ENCODE assay signal across 8 mouse cellular contexts in genomic region chr8:57540110-57540838, GRCm38 (mm10). TPM values are rescaled to one million over a fixed set of nuclear protein-coding genes. Genes with fewer than 3 reads are reported as not detected.
DNase-seq lines count a peak whose midpoint lies in the region; ATAC-seq and TF ChIP-seq lines count a peak whose summit lies in the region.

No protein-coding gene starts in this region.

- TF ChIP-seq CTCF in cerebellum, adult 2 months (IDR thresholded peaks at IDR 0.05; ENCODE audit: borderline replicate concordance, insufficient read depth, low read depth, low read length) = peak; percentile 56; the same call in 1 of the 2 replicates
- peak; percentile 85 for TF ChIP-seq CTCF in stomach, postnatal 0 days (IDR thresholded peaks at IDR 0.05; ENCODE audit: low read depth)

- no peak for TF ChIP-seq EP300 in stomach, postnatal 0 days (optimal IDR thresholded peaks at IDR 0.05)

- 33% methylated on average over 12 of the region's 12 CpGs for WGBS in cerebellum, adult 2 months
- 50% methylated on average over 12 of the region's 12 CpGs for WGBS in intestine, embryonic 15.5 days
- WGBS in limb, embryonic 14.5 days = 46% methylated on average over 12 of the region's 12 CpGs
- WGBS in neural tube, embryonic 12.5 days = 46% methylated on average over 12 of the region's 12 CpGs
- WGBS in stomach, postnatal 0 days = 39% methylated on average over 12 of the region's 12 CpGs

- no peak overlapping the region for H3K9ac ChIP-seq in intestine, embryonic 15.5 days
- no peak overlapping the region for H3K9ac ChIP-seq in limb, embryonic 14.5 days (ENCODE audit: low read depth, low read length, severe bottlenecking)
- H3K9ac ChIP-seq in neural tube, embryonic 12.5 days = no peak overlapping the region
- no peak overlapping the region for H3K9ac ChIP-seq in stomach, postnatal 0 days (ENCODE audit: low read length)

- H3K4me2 ChIP-seq in intestine, embryonic 15.5 days (replicated peaks) = no peak overlapping the region
- no peak overlapping the region for H3K4me2 ChIP-seq in limb, embryonic 14.5 days (replicated peaks; ENCODE audit: low read depth, low read length, severe bottlenecking)
- H3K4me2 ChIP-seq in neural tube, embryonic 12.5 days (replicated peaks) = no peak overlapping the region
- H3K4me2 ChIP-seq in stomach, postnatal 0 days (replicated peaks; ENCODE audit: low read depth) = no peak overlapping the region

- peak; percentile 89 for ATAC-seq in frontal cortex, adult (ENCODE audit: low TSS enrichment)
- ATAC-seq in intestine, embryonic 15.5 days = peak; percentile 47
- ATAC-seq in limb, embryonic 14.5 days (ENCODE audit: low FRiP score, low read depth) = peak; percentile 53; the same call in 1 of the 2 replicates
- peak; percentile 67; the same call in 1 of the 2 replicates for ATAC-seq in neural tube, embryonic 12.5 days (ENCODE audit: low FRiP score, low read depth)
- peak; percentile 49; the same call in 1 of the 2 replicates for ATAC-seq in stomach, postnatal 0 days (ENCODE audit: low FRiP score, low TSS enrichment)

- peak; percentile 79 for DNase-seq in urinary bladder, postnatal 14 days (ENCODE audit: low spot score)
- no peak for DNase-seq in urinary bladder, postnatal 10 days (ENCODE audit: low spot score)
- peak; percentile 77 to 82 for DNase-seq in cerebellum, adult 2 months
- DNase-seq in limb, embryonic 14.5 days (ENCODE audit: low spot score) = peak; percentile 88
- DNase-seq in stomach, postnatal 0 days (ENCODE audit: low spot score) = peak; percentile 73

- H3K9me3 ChIP-seq in intestine, embryonic 15.5 days = no peaks in the 10 kb centered on the region
- H3K9me3 ChIP-seq in limb, embryonic 14.5 days (ENCODE audit: control insufficient read depth, low read length) = no peaks in the 10 kb centered on the region
- no peaks in the 10 kb centered on the region for H3K9me3 ChIP-seq in neural tube, embryonic 12.5 days
- H3K9me3 ChIP-seq in stomach, postnatal 0 days (ENCODE audit: control insufficient read depth, low read length) = no peaks in the 10 kb centered on the region

- peaks cover 25% of the 10 kb centered on the region for H3K4me1 ChIP-seq in cerebellum, adult 2 months (ENCODE audit: control insufficient read depth, insufficient read depth, low read length)
- H3K4me1 ChIP-seq in intestine, embryonic 15.5 days (replicated peaks) = no peaks in the 10 kb centered on the region
- H3K4me1 ChIP-seq in limb, embryonic 14.5 days (ENCODE audit: control insufficient read depth, insufficient read depth, low read length) = 0 out of 2 replicates have a peak, but pooled peaks cover 4% of the 10 kb centered on the region
- no peaks in the 10 kb centered on the region for H3K4me1 ChIP-seq in neural tube, embryonic 12.5 days
- H3K4me1 ChIP-seq in stomach, postnatal 0 days (replicated peaks; ENCODE audit: control insufficient read depth, insufficient read depth) = no peaks in the 10 kb centered on the region

- TF ChIP-seq POLR2A in cerebellum, adult 2 months (IDR thresholded peaks at IDR 0.05; ENCODE audit: borderline replicate concordance, insufficient read depth, low read length) = no peak
- no peak for TF ChIP-seq POLR2A in limb, embryonic 14.5 days (IDR thresholded peaks at IDR 0.05; ENCODE audit: borderline replicate concordance, extremely low read depth, insufficient read depth, insufficient read length)

- no peaks in the 10 kb centered on the region for H3K27me3 ChIP-seq in cerebellum, adult 2 months (ENCODE audit: control insufficient read depth, insufficient read depth, low read length)
- H3K27me3 ChIP-seq in intestine, embryonic 15.5 days (replicated peaks) = no peaks in the 10 kb centered on the region
- no peaks in the 10 kb centered on the region for H3K27me3 ChIP-seq in limb, embryonic 14.5 days (ENCODE audit: control insufficient read depth, insufficient read depth, low read length)
- H3K27me3 ChIP-seq in neural tube, embryonic 12.5 days (replicated peaks) = no peaks in the 10 kb centered on the region
- H3K27me3 ChIP-seq in stomach, postnatal 0 days (ENCODE audit: control insufficient read depth, insufficient read depth, low read length) = no peaks in the 10 kb centered on the region

- H3K4me3 ChIP-seq in cerebellum, adult 2 months (replicated peaks; ENCODE audit: insufficient read depth, low read depth, low read length) = no peak overlapping the region
- no peak overlapping the region for H3K4me3 ChIP-seq in intestine, embryonic 15.5 days (replicated peaks)
- no peak overlapping the region for H3K4me3 ChIP-seq in limb, embryonic 14.5 days (replicated peaks; ENCODE audit: low read length)
- H3K4me3 ChIP-seq in neural tube, embryonic 12.5 days = no peak overlapping the region
- H3K4me3 ChIP-seq in stomach, postnatal 0 days (ENCODE audit: low read depth, low read length) = no peak overlapping the region

- H3K36me3 ChIP-seq in intestine, embryonic 15.5 days = peaks cover 10% of the 10 kb centered on the region
- peaks cover 12% of the 10 kb centered on the region for H3K36me3 ChIP-seq in limb, embryonic 14.5 days (ENCODE audit: control insufficient read depth, insufficient read depth, low read length)
- peaks cover 1% of the 10 kb centered on the region; the same call in 1 of the 2 replicates for H3K36me3 ChIP-seq in neural tube, embryonic 12.5 days
- peaks cover 3% of the 10 kb centered on the region; the same call in 1 of the 2 replicates for H3K36me3 ChIP-seq in stomach, postnatal 0 days (ENCODE audit: control insufficient read depth, insufficient read depth, low read length)

- peak overlapping the region; percentile 70; the same call in 1 of the 2 replicates for H3K27ac ChIP-seq in cerebellum, adult 2 months (ENCODE audit: insufficient read depth, low read length)
- H3K27ac ChIP-seq in intestine, embryonic 15.5 days = no peak overlapping the region
- H3K27ac ChIP-seq in limb, embryonic 14.5 days (replicated peaks; ENCODE audit: low read depth, low read length) = no peak overlapping the region
- H3K27ac ChIP-seq in neural tube, embryonic 12.5 days = no peak overlapping the region
- no peak overlapping the region for H3K27ac ChIP-seq in stomach, postnatal 0 days (replicated peaks)

RNA-seq across cellular contexts. Expression of gene Hmgb2, which starts 28.6 kb away (rescaled TPM):
- 5.5 and 6.0 TPM in 2 replicates for polyA plus RNA-seq in cerebellum, adult 2 months (2012; rRNA removed)
- polyA plus RNA-seq in intestine, embryonic 15.5 days (2015; fragmentation: Nextera tagmentation; extraction: Ambion mirVana) = 281 and 387 TPM in 2 replicates
- 86.9 and 199 TPM in 2 replicates for polyA plus RNA-seq in limb, embryonic 14.5 days (2012; rRNA removed)
- polyA plus RNA-seq in limb, embryonic 14.5 days (2014; fragmentation: Nextera tagmentation; extraction: Ambion mirVana) = 290 and 314 TPM in 2 replicates
- polyA plus RNA-seq in neural tube, embryonic 12.5 days (2016; fragmentation: Nextera tagmentation; extraction: Ambion mirVana) = 387 and 409 TPM in 2 replicates
- polyA plus RNA-seq in stomach, postnatal 0 days (2015; fragmentation: Nextera tagmentation; extraction: Ambion mirVana) = 158 and 220 TPM in 2 replicates

RNA-seq across cellular contexts. Expression of gene Sap30, which starts 52.6 kb away (rescaled TPM):
- polyA plus RNA-seq in cerebellum, adult 2 months (2012; rRNA removed) = 12.5 and 14.1 TPM in 2 replicates
- polyA plus RNA-seq in intestine, embryonic 15.5 days (2015; fragmentation: Nextera tagmentation; extraction: Ambion mirVana) = 29.2 and 37.7 TPM in 2 replicates
- polyA plus RNA-seq in limb, embryonic 14.5 days (2012; rRNA removed) = 27.7 and 32.6 TPM in 2 replicates
- 35.8 and 40.1 TPM in 2 replicates for polyA plus RNA-seq in limb, embryonic 14.5 days (2014; fragmentation: Nextera tagmentation; extraction: Ambion mirVana)
- 101 and 105 TPM in 2 replicates for polyA plus RNA-seq in neural tube, embryonic 12.5 days (2016; fragmentation: Nextera tagmentation; extraction: Ambion mirVana)
- 23.8 and 28.6 TPM in 2 replicates for polyA plus RNA-seq in stomach, postnatal 0 days (2015; fragmentation: Nextera tagmentation; extraction: Ambion mirVana)

Comparison
In these comparisons a context has a peak if more than half of its experiments do, and no peak if none do; other contexts are left out.
1. RNA of gene Hmgb2, which starts 28.6 kb away (polyA plus RNA-seq): 387 to 409 TPM in neural tube, embryonic 12.5 days, 281 to 387 TPM in intestine, embryonic 15.5 days, 86.9 to 314 TPM in limb, embryonic 14.5 days and 158 to 220 TPM in stomach, postnatal 0 days; 5.5 to 6.0 TPM in cerebellum, adult 2 months; every median in the first group is over 10 times any median in the second.
2. Peak in every context shown above with its lines, with median percentiles within 50 percentile points of each other: ATAC-seq.